Mouse (Mus musculus): ENCODE results near the gene AI464131. TPM values are rescaled to one million over a fixed set of nuclear protein-coding genes. Genes with fewer than 3 reads are reported as not detected.
A peak's percentile ranks its signal among the peaks of the same experiment; 100 is the strongest.

AI464131 gene
- polyA plus RNA-seq, 1 experiment from 2014 or later = 4.1 TPM

- Histone ChIP-seq H3K27ac (no peak overlapping the region), H3K9me3 (no peaks in the 10 kb centered on the region), H3K4me2 (replicated peaks) (no peak overlapping the region), H3K4me3 (no peak overlapping the region), H3K36me3 (no peaks in the 10 kb centered on the region), H3K9ac (no peak overlapping the region), H3K4me1 (no peaks in the 10 kb centered on the region), H3K27me3 (peaks cover 76% of the 10 kb centered on the region)
- 86% methylated on average over 6 of the region's 6 CpGs for WGBS
- no peak for ATAC-seq (ENCODE audit: low FRiP score, low read depth)
Measured at GRCm38 (mm10) chr4:41522136-41522535, 19.3 kb upstream of the AI464131 start.

- no peak for ATAC-seq (ENCODE audit: low FRiP score, low read depth)
- no peak overlapping the region for H3K4me2 ChIP-seq (replicated peaks)
- H3K36me3 ChIP-seq = no peaks in the 10 kb centered on the region
- no peaks in the 10 kb centered on the region for H3K4me1 ChIP-seq
- no peaks in the 10 kb centered on the region for H3K9me3 ChIP-seq
- H3K27me3 ChIP-seq = peaks cover 72% of the 10 kb centered on the region
- H3K27ac ChIP-seq = no peak overlapping the region
- H3K4me3 ChIP-seq = no peak overlapping the region
- 29% methylated on average over 14 of the region's 14 CpGs for WGBS
- H3K9ac ChIP-seq = no peak overlapping the region
Measured at GRCm38 (mm10) chr4:41520641-41521040, 17.8 kb upstream of the AI464131 start.

- H3K4me1 ChIP-seq = no peaks in the 10 kb centered on the region
- H3K9me3 ChIP-seq = no peaks in the 10 kb centered on the region
- no peak overlapping the region for H3K9ac ChIP-seq
- no peak overlapping the region for H3K27ac ChIP-seq
- H3K4me2 ChIP-seq (replicated peaks) = no peak overlapping the region
- no peaks in the 10 kb centered on the region for H3K36me3 ChIP-seq
- no peak overlapping the region for H3K4me3 ChIP-seq
- WGBS = 91% methylated on average over 5 of the region's 5 CpGs
- ATAC-seq (ENCODE audit: low FRiP score, low read depth) = no peak
- H3K27me3 ChIP-seq = peaks cover 64% of the 10 kb centered on the region
Measured at GRCm38 (mm10) chr4:41519195-41519594, 16.3 kb upstream of the AI464131 start.

- no peak for ATAC-seq (ENCODE audit: low FRiP score, low read depth)
- Histone ChIP-seq H3K9me3 (no peaks in the 10 kb centered on the region), H3K27ac (no peak overlapping the region), H3K27me3 (peaks cover 55% of the 10 kb centered on the region), H3K9ac (no peak overlapping the region), H3K36me3 (no peaks in the 10 kb centered on the region), H3K4me1 (peaks cover 6% of the 10 kb centered on the region), H3K4me2 (replicated peaks) (no peak overlapping the region), H3K4me3 (no peak overlapping the region)
- WGBS = 68% methylated on average over 7 of the region's 7 CpGs
Measured at GRCm38 (mm10) chr4:41518349-41518748, 15.5 kb upstream of the AI464131 start.

- ATAC-seq (ENCODE audit: low FRiP score, low read depth) = no peak
- Histone ChIP-seq H3K36me3 (no peaks in the 10 kb centered on the region), H3K4me3 (no peak within 1 kb of the TSS), H3K9me3 (no peaks in the 10 kb centered on the region), H3K4me2 (replicated peaks) (no peak within 1 kb of the TSS), H3K27me3 (peaks cover 46% of the 10 kb centered on the region), H3K27ac (no peak within 1 kb of the TSS), H3K4me1 (peaks cover 10% of the 10 kb centered on the region), H3K9ac (no peak within 1 kb of the TSS)
- WGBS = 87% methylated on average over 2 of the region's 2 CpGs
Measured at GRCm38 (mm10) chr4:41517233-41517632, 14.4 kb upstream of the AI464131 start, which contains the start of gene 1110017D15Rik. Gene 1110017D15Rik, minus strand, starts transcription at chr4:41517333.

GRCm38 (mm10) chr4:41513714-41514113, 10.8 kb upstream of the AI464131 start:
- Histone ChIP-seq H3K4me3 (no peak overlapping the region), H3K27me3 (peaks cover 25% of the 10 kb centered on the region), H3K4me1 (peaks cover 10% of the 10 kb centered on the region), H3K9me3 (no peaks in the 10 kb centered on the region), H3K4me2 (replicated peaks) (peak overlapping the region; percentile 37), H3K36me3 (no peaks in the 10 kb centered on the region), H3K9ac (0 out of 2 replicates have a peak overlapping the region, but pooled peaks have one; percentile 36), H3K27ac (peak overlapping the region; percentile 61)
- 3% methylated on average over 8 of the region's 8 CpGs for WGBS
- ATAC-seq (ENCODE audit: low FRiP score, low read depth) = no peak

GRCm38 (mm10) chr4:41513309-41513708, 10.4 kb upstream of the AI464131 start:
- H3K9me3 ChIP-seq = no peaks in the 10 kb centered on the region
- H3K27ac ChIP-seq = peak overlapping the region; percentile 61
- 18% methylated on average over 4 of the region's 4 CpGs for WGBS
- peaks cover 10% of the 10 kb centered on the region for H3K4me1 ChIP-seq
- ATAC-seq (ENCODE audit: low FRiP score, low read depth) = 0 out of 2 replicates have a peak, but pooled peaks have one; percentile 15
- H3K36me3 ChIP-seq = no peaks in the 10 kb centered on the region
- peak overlapping the region; percentile 37 for H3K4me2 ChIP-seq (replicated peaks)
- H3K9ac ChIP-seq = 0 out of 2 replicates have a peak overlapping the region, but pooled peaks have one; percentile 36
- peaks cover 27% of the 10 kb centered on the region for H3K27me3 ChIP-seq
- no peak overlapping the region for H3K4me3 ChIP-seq

GRCm38 (mm10) chr4:41507998-41508397, 5.1 kb upstream of the AI464131 start:
- H3K9me3 ChIP-seq = no peaks in the 10 kb centered on the region
- no peak for ATAC-seq (ENCODE audit: low FRiP score, low read depth)
- WGBS = 47% methylated on average over 7 of the region's 7 CpGs
- peak overlapping the region; percentile 93; the same call in 1 of the 2 replicates for H3K4me2 ChIP-seq (replicated peaks)
- H3K27ac ChIP-seq = no peak overlapping the region
- peaks cover 48% of the 10 kb centered on the region for H3K27me3 ChIP-seq
- H3K4me1 ChIP-seq = peaks cover 16% of the 10 kb centered on the region
- no peaks in the 10 kb centered on the region for H3K36me3 ChIP-seq
- H3K9ac ChIP-seq = no peak overlapping the region
- no peak overlapping the region for H3K4me3 ChIP-seq

GRCm38 (mm10) chr4:41507326-41507924, 4.5 kb upstream of the AI464131 start:
- Histone ChIP-seq H3K4me1 (peaks cover 21% of the 10 kb centered on the region), H3K4me2 (replicated peaks) (peak overlapping the region; percentile 93), H3K9ac (peak overlapping the region; percentile 72), H3K9me3 (no peaks in the 10 kb centered on the region), H3K27ac (no peak overlapping the region), H3K4me3 (peak overlapping the region; percentile 57), H3K36me3 (no peaks in the 10 kb centered on the region), H3K27me3 (peaks cover 52% of the 10 kb centered on the region)
- ATAC-seq (ENCODE audit: low FRiP score, low read depth) = no peak
- WGBS = 1% methylated on average over 22 of the region's 22 CpGs

GRCm38 (mm10) chr4:41506906-41507305, 4.0 kb upstream of the AI464131 start:
- under 1% methylated on average over 29 of the region's 29 CpGs for WGBS
- H3K9ac ChIP-seq = peak overlapping the region; percentile 72
- peaks cover 26% of the 10 kb centered on the region for H3K4me1 ChIP-seq
- H3K36me3 ChIP-seq = no peaks in the 10 kb centered on the region
- no peaks in the 10 kb centered on the region for H3K9me3 ChIP-seq
- H3K27ac ChIP-seq = no peak overlapping the region
- peaks cover 57% of the 10 kb centered on the region for H3K27me3 ChIP-seq
- peak; percentile 77 for ATAC-seq (ENCODE audit: low FRiP score, low read depth)
- H3K4me3 ChIP-seq = peak overlapping the region; percentile 57
- peak overlapping the region; percentile 93 for H3K4me2 ChIP-seq (replicated peaks)

- peaks cover 28% of the 10 kb centered on the region for H3K4me1 ChIP-seq
- no peak overlapping the region for H3K27ac ChIP-seq
- H3K4me3 ChIP-seq = peak overlapping the region; percentile 57; the same call in 1 of the 2 replicates
- H3K27me3 ChIP-seq = peaks cover 64% of the 10 kb centered on the region
- no peaks in the 10 kb centered on the region for H3K9me3 ChIP-seq
- H3K9ac ChIP-seq = no peak overlapping the region
- 10% methylated on average over 13 of the region's 13 CpGs for WGBS
- no peaks in the 10 kb centered on the region for H3K36me3 ChIP-seq
- peak overlapping the region; percentile 93 for H3K4me2 ChIP-seq (replicated peaks)
- no peak for ATAC-seq (ENCODE audit: low FRiP score, low read depth)
Measured at GRCm38 (mm10) chr4:41506156-41506555, 3.3 kb upstream of the AI464131 start.

- no peaks in the 10 kb centered on the region for H3K36me3 ChIP-seq
- no peak overlapping the region for H3K27ac ChIP-seq
- no peaks in the 10 kb centered on the region for H3K9me3 ChIP-seq
- no peak overlapping the region for H3K4me2 ChIP-seq (replicated peaks)
- H3K4me1 ChIP-seq = peaks cover 28% of the 10 kb centered on the region
- no peak overlapping the region for H3K9ac ChIP-seq
- H3K27me3 ChIP-seq = peaks cover 74% of the 10 kb centered on the region
- 55% methylated on average over 11 of the region's 11 CpGs for WGBS
- no peak overlapping the region for H3K4me3 ChIP-seq
- no peak for ATAC-seq (ENCODE audit: low FRiP score, low read depth)
Measured at GRCm38 (mm10) chr4:41505131-41505551, 2.3 kb upstream of the AI464131 start.

GRCm38 (mm10) chr4:41504325-41504724, 1.4 kb upstream of the AI464131 start:
- 78% methylated on average over 5 of the region's 5 CpGs for whole genome bisulfite sequencing
- Histone ChIP-seq H3K27me3 (peaks cover 76% of the 10 kb centered on the region), H3K4me1 (peaks cover 28% of the 10 kb centered on the region), H3K4me2 (replicated peaks) (no peak overlapping the region), H3K4me3 (no peak overlapping the region), H3K9ac (no peak overlapping the region), H3K36me3 (no peaks in the 10 kb centered on the region), H3K9me3 (no peaks in the 10 kb centered on the region), H3K27ac (no peak overlapping the region)
- ATAC-seq (ENCODE audit: low FRiP score, low read depth) = no peak

Measured in limb, embryonic 13.5 days (tissue).